Mouse (Mus musculus): Measurements from ENCODE around the gene Sgms1.
A peak's percentile ranks its signal among the peaks of the same experiment; 100 is the strongest.
"Not testable (repeated sequence)": the region's sequence is repeated elsewhere in the genome, so short reads cannot be mapped to it uniquely, and the experiment has no call there.

The Sgms1 gene

DNA sequence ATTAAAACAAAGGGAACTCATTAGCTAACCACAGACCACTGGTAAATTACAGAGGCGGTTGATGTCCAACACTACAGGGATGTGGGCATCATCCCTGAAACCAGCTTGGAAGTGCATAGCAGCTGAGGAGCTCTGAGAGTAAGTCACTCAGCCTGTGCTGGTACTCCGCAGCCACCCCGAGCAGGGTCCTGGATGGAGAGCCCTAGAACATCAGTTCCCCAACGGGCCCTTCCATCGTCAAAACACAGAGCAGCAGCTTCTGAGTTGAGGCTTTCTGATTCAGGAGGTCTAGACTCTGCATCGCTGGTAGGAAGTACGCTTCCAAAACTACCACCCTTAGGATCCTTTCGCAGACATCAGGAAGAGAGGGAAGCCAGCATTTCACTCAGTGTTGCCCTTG, 5.8 kb downstream of the Sgms1 start:
- no peak for DNase-seq (ENCODE audit: low spot score)

DNA sequence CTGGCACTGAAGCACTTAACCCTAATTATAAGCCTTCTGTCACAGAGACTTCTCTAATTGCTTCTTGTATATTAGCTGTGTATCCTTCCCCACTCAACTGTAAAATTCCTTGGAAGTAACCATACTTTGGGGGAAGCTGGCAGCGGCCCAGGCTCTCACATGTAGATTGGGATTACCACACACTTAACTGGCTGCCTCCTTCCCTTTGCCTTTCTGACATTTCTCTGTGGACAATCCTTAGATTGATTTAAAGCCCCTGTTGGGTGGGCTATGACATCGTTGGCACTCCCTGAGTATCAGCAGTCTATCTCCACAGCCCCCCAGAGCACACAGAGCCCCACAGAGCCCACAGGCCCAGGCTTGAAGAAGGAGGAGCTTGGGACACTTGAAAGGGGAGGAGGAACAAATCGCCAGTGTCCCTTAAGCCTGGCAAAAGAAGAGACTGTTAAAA, 8.0 kb downstream of the Sgms1 start:
- no peak for DNase-seq (ENCODE audit: low spot score)

DNA sequence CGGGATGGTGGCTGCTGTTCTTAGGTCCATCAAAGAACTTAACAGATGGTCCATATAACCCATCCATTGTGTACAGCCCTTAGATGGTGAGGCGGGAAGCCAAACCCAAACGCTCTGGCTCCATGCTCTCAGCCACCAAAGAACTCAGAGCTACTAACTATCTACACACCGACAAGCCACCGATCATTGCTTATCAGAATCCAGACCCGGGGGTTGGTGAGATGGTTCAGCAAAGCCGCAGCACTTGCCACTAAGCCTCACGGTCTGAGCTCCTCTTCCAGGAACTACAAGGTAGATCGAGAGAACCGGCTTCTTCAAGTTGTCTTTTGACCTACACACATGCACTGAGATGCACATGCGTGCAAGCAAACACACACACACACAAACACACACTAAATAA, 8.8 kb downstream of the Sgms1 start:
- DNase-seq (ENCODE audit: low spot score): peak; percentile 68

DNA sequence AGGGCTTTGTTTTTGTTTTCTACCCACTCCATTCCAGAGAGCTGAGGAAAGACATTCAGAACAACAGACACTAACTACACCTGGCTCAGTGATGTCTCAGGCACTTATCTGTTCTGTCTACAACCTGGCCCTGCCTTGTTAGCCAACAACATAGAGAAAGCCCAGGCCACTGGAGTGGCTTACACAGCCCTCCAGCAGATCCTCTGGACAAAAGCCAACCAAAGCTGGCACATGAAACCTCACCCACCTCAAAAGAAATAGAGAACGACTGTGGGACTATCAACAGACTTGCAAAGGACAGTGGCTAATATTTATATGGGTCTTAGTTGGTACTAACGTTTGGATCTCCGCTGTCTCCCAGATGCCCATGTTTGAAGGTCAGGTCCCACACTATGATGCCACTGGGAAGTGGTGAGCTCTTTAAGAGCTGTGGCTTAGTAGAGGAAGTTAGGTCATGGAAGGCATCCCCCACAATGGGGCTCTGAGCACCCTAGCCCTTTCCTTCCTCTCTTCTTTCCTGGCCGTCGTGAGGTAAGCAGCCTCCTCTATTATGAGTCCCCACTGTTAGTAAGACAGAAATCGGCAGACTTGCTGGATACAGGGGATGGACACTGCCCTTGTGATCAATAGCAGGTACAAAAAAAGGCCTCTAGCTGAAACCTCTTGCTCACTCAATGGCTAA, 10.1 kb downstream of the Sgms1 start:
- no peak for DNase-seq (ENCODE audit: low spot score)

DNA sequence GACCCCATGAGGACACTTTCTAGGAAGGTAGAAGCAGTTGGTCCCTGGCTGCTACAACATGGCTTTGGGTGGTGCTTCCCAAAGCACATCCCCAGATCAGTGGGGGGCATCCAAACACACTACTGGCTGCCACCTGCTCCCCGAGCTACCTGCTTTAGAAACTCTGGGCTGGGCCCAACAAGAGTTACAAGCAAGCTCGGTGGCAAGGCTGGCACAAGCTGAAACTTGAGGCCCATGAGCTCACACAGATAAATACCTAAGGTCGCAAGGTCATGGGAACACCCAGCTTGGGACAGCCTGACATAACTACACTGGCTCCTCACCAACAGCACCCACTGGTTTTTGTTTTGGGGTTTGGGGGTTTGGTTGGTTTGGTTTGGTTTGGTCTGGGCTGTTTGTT, 10.9 kb downstream of the Sgms1 start:
- no peak for DNase-seq (ENCODE audit: low spot score)

DNA sequence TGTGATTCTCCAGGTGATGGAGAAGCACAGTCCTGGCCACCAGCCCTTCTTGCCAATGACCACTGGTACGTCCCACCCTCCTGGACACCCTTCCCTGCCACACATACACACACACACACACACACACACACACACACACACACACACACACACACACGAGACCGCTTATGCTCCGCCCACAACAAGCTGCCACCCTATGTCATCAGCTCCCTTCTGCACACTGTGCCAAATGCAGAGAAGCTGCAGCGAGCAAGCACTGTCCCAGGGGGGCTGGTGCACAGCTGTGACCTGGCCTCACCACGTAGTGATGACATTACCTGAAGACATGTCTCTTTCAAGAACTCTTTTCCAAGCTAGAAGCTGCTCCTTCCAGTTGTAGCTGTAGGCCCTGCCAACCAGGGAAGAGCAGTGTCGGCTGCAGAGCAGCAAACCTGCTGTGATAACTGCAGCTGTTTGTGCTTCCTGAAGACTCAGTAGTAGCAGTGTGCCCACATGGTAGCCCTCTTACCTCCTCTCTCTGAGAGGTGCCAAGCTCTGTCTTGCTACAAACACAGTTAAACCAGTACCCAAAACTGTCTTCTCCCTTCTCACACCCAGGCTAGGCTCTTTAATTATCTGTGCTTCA, 11.7 kb downstream of the Sgms1 start:
- no peak for DNase-seq (ENCODE audit: low spot score)

DNA sequence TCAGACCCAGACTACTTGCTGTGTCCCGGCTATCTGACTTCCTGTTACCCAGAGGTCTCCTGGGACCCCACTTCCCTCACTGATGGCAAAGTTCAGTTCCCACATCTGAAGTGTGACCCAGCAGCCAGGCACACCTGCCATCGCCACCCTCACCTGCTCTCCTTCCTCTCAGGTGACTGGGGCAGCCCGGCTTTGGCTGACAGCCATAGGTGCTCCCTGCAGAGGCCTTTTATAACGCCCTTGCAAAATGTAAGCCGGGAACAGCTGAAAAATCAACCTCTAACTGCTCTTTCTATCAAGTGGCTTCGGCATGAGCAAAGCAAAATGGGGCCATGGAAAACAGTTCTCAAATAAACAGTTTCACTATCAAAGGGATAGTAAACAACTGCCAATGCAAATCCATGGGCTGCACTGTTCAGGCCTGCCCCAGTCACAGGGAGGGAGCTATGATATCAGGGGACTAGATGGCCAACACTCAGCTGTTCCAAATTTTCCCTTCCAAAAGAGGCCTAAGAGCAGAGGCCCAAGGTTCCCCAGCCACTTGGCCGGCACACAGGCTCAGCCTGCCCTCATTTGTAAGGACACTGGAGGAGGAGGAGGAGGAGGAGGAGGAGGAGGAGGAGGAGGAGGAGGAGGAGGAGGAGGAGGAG, 12.5 kb downstream of the Sgms1 start:
- no peak for DNase-seq (ENCODE audit: low spot score)

DNA sequence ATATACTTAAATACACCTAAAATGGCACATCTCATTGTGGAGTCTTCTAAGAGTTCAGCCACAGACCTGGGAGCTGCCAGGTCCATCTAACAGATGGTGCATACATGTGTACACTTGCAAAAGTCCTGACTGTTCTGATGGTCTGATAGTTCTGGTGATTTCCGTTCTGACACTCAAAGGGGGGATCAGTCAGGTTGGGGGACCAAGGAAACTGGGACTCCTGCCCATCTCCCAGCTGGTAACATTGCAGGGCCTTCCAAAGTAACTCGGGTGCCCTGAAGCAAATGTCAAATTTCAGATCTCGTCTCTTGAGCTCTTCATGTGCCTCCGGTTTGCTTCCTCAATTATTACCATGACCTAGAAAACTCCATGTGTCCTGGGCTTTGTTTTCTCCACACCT, 13.5 kb downstream of the Sgms1 start:
- no peak for DNase-seq (ENCODE audit: low spot score)

DNA sequence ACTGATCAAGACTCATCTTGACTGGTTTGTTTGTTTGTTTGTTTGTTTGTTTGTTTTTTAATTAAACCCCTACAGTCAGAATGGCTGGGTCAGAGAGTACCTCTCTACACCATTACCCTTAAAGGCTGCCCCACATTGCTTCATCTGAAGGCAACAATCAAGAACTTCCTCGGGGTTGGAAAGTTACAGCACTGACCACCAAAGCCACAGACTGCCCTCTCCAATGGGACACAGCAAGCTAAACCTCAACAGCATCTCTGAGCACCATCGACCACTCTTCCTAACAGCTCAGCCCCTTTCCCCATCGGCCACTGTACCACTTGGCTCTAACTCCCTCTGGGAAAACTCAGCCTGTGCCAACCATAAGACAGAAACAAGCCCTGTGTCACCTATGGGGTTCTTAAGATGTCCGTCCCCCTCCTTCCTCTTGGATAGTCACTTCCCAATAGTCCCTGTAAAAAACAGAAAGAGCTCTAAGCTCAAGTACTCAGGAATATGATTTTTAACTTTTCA, 14.0 kb downstream of the Sgms1 start:
- no peak for DNase-seq (ENCODE audit: low spot score)

DNA sequence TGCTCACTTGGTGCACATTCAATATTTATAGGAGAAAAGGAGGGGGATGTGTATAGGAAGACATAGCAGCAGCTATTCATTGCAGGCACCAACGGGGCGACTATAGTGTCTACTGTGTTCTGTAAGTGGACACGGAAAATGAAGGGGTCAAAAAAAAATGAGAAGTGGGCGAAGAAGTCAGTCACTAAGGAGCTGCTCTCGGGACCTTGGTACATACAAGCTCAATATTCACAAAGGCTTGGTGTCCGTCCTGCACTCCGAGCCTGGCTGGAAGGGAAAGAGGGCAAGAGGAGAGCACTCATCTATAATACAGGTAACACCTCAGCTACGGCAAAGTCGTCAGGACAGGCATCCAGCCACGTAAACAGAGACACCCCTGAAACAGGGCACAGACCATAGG, 14.8 kb downstream of the Sgms1 start:
- DNase-seq (ENCODE audit: low spot score): no peak

DNA sequence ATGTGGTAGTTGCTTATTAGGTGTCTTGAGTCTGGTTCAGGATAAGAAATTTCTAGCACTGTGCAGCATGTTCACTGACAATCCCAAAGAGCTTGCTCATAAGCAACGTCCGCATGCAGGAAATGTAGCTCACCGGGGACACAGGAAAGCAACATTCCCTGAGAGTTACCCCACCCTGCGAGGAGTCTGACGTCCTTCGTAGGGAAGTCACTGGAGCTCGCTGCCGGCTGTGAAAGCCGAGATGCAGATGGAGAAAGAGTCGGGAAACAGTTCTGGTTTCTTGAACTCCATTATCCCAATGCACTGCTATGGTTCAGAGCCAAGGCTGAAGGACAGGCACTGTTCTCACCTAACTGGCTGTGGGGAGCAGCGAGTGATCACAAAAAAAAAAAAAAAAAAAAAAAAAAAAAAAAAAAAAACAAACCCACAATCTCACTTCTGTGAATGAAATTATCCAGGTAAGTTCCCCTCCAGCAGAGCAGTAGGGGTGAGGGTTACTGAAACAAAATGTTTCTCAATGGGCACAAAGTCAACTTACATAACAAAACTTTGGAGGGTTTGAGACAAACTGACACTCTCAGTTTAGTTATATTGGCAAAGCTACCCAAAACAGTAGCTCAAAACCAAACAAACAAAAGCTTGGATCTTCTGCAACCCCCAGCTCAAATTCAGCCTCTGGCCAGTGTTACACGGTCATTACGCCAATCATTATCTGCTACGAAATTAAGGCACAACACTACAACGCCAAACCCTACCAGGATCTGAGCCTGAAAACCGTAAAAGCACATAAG, 15.5 kb downstream of the Sgms1 start:
- no peak for DNase-seq (ENCODE audit: low spot score)

DNA sequence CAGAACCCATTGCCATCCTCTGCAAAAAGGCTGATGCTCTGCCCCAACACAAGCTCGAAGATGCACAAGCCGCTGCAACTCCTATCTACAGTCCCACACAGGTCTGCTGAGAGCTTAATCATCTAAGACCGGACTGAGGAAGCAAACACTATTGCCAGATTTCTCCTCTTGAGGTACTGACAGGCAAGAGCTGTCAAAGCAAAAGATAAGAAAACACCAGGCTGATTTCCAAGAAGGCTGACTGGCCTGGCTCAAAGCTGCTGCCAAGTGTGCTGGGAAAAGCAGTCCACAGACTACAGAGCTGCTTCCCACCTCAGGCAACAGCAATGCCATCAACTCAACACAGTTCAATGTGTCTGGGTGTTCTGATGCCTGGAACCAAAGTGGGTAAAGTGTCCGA, 17.1 kb downstream of the Sgms1 start:
- peak; percentile 74 for DNase-seq (ENCODE audit: low spot score)

DNA sequence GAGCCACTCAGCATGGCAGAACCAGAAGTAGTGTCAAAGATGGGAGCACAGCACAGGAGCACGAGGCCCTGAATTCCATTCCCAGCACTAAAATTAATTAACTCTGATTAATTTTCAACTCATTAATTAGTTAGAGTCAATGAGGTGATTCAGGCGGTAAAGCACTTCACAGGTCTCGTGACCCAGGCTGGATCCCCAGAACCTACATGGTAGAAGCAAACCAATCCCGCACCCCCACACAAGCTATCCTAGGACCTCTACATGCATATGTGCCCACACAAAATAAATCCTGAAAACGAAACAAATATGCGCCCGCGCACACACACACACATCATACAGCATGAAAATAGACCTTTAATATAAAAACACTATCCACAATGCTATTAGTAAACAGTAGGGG, 22.2 kb downstream of the Sgms1 start:
- DNase-seq (ENCODE audit: low spot score): no peak

DNA sequence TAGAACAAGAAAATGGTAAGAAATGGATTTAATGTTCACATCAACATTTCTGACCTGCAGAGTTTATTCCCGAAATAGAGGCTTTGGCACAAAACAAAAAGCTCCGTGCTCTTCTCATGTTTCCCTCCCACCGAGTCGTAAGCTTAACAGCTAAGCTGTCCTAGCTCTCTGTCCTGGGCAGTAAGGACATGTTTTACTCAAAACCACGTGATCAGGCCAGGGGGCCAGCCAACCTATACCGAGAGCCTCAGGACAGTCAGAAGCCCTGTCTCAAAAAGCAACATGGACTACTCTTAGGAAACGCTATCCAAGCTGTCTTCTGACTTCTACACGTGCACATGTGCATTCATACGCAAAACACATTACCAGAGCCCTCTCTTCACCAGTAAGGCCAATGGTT, 23.1 kb downstream of the Sgms1 start:
- DNase-seq (ENCODE audit: low spot score): no peak

DNA sequence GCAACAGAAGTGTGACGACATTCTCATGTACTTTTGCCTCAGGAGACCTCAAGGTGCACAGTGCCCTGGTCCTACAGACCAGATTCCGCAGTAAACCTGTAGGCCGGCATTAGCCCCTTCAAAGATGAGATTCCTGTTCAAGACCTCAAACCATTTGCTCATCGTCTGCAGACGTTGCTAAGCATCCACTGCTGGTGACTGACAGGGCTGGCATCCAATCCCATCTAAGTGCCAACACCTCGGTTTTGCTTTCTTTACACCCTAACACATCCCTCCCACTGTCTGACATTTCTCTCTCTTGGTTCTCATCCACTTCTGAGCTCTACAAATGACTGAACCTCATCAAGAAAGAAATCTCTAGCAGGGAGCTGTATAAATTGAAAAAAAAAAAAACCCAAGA, 24.4 kb downstream of the Sgms1 start:
- DNase-seq (ENCODE audit: low spot score): no peak

DNA sequence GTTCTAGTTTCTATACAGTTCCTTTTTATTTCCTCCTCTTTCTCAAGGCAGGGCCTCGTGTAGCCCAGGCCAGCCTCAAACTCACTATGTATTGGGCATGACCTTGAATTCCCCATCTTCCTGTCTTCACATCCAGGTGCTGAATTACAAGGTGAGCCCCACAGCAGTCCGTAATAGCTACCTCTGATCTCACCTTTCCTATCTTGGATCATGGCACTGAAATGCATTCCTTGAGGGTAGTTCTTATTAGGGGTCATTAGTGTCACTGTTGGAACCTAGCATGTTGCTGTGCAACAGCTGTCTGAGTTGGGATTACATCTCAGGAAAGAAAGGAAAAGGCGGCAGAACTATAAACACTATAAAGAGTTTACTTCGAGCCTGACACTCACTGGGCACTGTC, 25.9 kb downstream of the Sgms1 start:
- DNase-seq (ENCODE audit: low spot score): no peak

DNA sequence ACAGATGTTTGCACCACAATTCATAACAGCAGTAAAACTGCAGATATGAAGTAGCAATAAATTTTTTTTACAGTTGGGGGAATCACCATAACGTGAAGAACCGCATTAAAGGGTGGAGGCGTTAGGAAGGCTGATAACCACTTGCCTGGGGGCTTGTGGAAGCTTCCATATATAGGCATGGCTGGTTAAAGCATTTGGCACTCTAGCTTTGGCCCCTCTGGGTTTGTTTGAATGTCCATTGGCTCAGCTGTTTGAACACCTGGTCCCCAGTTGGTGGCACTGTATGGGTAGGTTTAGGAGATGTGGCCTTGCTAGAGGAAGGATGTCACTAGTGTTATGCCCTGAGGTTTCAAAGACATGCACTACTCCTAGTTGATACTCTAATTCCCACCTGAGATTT, 27.0 kb downstream of the Sgms1 start:
- DNase-seq (ENCODE audit: low spot score): no peak

DNA sequence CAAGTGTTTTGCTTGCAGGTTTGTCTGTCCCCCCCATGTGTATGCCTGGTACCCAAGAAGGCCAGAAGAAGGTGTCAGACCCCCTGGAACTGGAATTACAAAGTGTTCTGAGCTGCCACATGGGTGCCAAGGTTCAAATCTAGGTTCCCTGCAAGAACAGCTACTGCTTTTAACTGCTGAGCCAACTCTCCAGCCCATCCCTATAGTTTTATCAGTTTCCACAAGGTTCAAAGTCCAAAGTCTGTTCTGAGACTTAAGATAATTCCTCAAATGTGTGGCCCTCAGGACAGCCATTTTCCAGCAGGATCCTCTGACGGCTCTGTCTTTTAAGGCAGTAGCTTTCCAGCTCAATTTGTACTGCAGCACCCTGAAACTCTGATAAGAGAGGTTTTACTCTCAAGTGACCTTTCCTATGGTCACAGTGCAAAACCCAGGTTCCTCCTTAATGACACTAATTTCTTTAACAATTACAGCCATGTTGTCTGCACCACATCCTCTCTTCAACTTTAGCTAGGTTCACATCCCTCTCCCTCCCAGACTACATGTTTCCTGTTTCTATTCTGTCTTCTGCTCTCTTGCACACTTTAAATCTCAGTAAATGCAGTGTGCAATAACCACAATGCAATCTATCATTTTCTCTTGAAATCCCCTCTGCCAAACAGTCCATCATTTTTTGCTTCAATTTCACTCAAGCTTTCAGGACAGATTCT, 28.4 kb downstream of the Sgms1 start:
- DNase-seq (ENCODE audit: low spot score): no peak

DNA sequence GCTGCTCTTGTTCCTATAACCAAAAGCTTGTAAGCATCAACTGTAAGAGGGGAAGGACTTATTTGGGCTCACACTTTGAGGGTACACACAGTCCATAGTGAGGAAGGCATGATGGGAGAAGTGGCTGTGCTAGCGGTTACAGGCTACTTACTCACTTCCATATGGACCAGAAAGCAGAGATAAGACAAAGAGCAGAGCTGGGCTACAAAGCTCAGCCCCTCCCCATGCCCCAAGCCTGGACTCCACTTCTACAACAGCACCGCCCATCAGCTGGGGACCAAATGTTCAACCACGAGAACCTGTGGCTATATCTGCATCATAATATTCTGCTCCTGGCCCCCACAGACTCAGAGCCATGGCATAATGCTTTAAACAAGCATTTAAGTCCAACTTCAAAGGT, 29.0 kb downstream of the Sgms1 start:
- no peak for DNase-seq (ENCODE audit: low spot score)

DNA sequence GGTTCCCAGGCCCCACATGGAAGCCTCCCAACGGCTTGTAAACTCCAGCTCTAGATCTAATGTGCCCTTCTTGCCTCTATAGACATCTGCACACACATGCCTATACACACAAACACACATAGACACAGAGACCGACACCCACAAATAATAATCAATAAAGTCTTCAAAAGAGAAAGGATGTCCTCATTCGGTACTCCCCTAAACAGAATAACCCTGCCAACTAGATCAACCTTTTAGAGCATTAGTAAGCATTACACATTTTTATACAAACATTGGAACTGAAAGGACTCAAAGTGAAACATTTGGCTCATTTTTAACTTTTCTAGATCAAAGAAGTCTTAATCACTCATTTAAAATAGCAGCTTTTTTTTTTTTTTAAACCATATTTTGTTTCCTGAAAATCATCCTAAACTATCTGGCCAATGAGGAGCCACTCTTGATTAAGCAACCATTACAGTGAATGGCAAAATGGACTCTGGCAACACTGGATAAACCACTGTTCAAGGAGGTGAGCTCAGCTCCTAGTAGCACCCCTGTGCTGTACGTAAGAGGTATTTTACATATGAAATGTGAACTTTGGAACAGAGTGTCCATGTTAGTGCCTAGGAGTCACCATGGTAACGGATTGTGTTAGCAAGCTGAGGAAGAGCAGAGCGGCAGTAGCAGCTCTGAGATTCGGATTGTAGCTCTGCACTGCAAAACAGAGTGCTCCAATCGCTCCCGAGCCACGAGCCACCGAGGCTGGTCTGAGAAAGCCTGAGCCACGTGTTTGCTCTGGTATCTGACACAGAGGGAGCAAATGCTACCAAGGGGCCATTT, 30.6 kb downstream of the Sgms1 start:
- no peak for DNase-seq (ENCODE audit: low spot score)

DNA sequence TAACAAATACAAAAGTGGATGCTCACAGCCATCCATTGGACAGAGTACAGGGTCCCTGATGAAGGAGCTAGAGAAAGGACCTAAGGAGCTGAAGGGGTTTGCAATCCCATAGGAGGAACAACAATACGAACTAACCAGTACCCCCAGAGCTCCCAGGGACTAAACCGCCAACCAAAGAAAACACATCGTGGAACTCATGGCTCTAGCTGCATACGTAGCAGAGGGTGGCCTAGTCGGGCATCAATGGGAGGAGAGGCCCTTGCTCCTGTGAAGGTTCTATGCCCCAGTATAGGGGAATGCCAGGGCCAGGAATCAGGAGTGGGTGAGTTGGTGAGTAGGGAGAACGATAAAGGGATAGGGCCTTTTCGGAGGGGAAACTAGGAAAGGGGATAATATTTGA, 31.5 kb downstream of the Sgms1 start:
- DNase-seq (ENCODE audit: low spot score): not testable (repeated sequence)
